Mouse (Mus musculus) ES-Bruce4 (cell line): ENCODE measurements around the gene Ceacam1.

ENCODE experiments used
- CTCF ChIP-seq: IDR thresholded peaks from one replicate; pipeline ENCODE4 v1.8.1; 2011; ENCODE audit warnings: low read depth, low read length
- EP300 ChIP-seq: IDR thresholded peaks from 2 replicates; pipeline ENCODE4 v1.6.1; 2011; ENCODE audit warnings: low read depth, low read length; ENCODE audit not compliant: insufficient read depth
- POLR2A ChIP-seq: IDR thresholded peaks from one replicate; pipeline ENCODE4 v1.8.1; 2011; ENCODE audit warnings: low read length; ENCODE audit not compliant: insufficient read depth

DNA sequence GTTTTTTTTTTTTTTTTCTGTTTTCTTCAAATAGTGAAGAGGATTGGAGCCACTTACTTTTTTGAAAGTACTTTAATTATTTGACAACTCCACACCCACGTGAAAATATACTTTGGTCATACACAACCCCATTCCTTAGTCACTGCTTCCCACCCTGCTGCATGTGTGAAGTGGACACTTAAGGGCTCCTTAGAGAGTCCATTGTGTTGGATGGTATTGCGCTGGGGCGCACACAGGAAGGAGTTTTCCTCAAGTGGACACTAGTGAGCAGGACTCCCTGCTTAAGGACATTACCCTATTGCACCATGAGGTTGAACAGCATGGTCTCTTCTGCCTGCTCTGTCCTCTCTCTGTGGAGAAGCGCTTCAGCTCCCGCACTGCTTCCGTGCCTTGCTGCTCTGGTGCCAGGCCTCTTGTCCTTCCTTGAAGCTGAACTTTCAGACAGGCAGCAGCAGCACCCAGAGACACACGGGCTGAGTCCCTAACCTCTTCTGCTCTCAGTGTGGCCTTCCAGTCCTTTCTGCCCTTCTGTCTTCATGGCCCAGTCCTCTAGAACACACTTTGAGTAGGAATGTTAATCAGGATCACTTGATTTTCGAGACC is 5.8 kb upstream of the Ceacam1 start:
- TF ChIP-seq CTCF: no peak
- TF ChIP-seq POLR2A: no peak
- TF ChIP-seq EP300: no peak
